Mouse (Mus musculus) liver, adult (tissue): Measurements from ENCODE around the gene Cask.

Experiments used
- GATA4 ChIP-seq: IDR thresholded peaks from 2 replicates; pipeline ENCODE4 v1.6.1; 2014; ENCODE audit warnings: mild to moderate bottlenecking, low read length; ENCODE audit not compliant: insufficient replicate concordance

Cask gene

GRCm38 (mm10) chrX:13607752-13608151 lies 243.4 kb downstream of the Cask start:
- TF ChIP-seq GATA4, result no peak

GRCm38 (mm10) chrX:13606741-13607140 lies 244.4 kb downstream of the Cask start:
- no peak for TF ChIP-seq GATA4

- TF ChIP-seq GATA4, result no peak
These were observed 251.2 kb downstream of the Cask start for GRCm38 (mm10) chrX:13599966-13600365.

GRCm38 (mm10) chrX:13599373-13599772 lies 251.8 kb downstream of the Cask start:
- no peak for TF ChIP-seq GATA4

GRCm38 (mm10) chrX:13577647-13578046 lies 273.5 kb downstream of the Cask start:
- no peak for TF ChIP-seq GATA4

GRCm38 (mm10) chrX:13576606-13577005 lies 274.6 kb downstream of the Cask start:
- TF ChIP-seq GATA4, result no peak

- TF ChIP-seq GATA4, result no peak
These were observed 276.3 kb downstream of the Cask start for GRCm38 (mm10) chrX:13574872-13575271.

- no peak for TF ChIP-seq GATA4
These were observed 276.9 kb downstream of the Cask start for GRCm38 (mm10) chrX:13574298-13574697.

- no peak for TF ChIP-seq GATA4
These were observed 296.7 kb downstream of the Cask start for GRCm38 (mm10) chrX:13554504-13554903.

GRCm38 (mm10) chrX:13552288-13552687 lies 298.9 kb downstream of the Cask start:
- TF ChIP-seq GATA4, result no peak

GRCm38 (mm10) chrX:13551566-13551965 lies 299.6 kb downstream of the Cask start:
- TF ChIP-seq GATA4, result no peak

- no peak for TF ChIP-seq GATA4
These were observed 302.1 kb downstream of the Cask start for GRCm38 (mm10) chrX:13549100-13549499.

- no peak for TF ChIP-seq GATA4
These were observed 329.9 kb downstream of the Cask start for GRCm38 (mm10) chrX:13521288-13521687.

GRCm38 (mm10) chrX:13520566-13520965 lies 330.6 kb downstream of the Cask start:
- no peak for TF ChIP-seq GATA4

- peak; percentile 56 for TF ChIP-seq GATA4
These were observed 331.8 kb downstream of the Cask start for GRCm38 (mm10) chrX:13519408-13519783.

- TF ChIP-seq GATA4, result peak; percentile 72
These were observed 332.3 kb downstream of the Cask start for GRCm38 (mm10) chrX:13518781-13519407.

- TF ChIP-seq GATA4, result no peak
These were observed 333.1 kb downstream of the Cask start for GRCm38 (mm10) chrX:13518019-13518418.

- TF ChIP-seq GATA4, result no peak
These were observed 334.7 kb downstream of the Cask start for GRCm38 (mm10) chrX:13516451-13516850.

GRCm38 (mm10) chrX:13513864-13514263 lies 337.3 kb downstream of the Cask start:
- no peak for TF ChIP-seq GATA4
